Mouse (Mus musculus) heart, postnatal 0 days (tissue): ENCODE measurements at regions not wholly inside any gene's neighbourhood (a gene's known extent, or its start where the extent isn't known, plus 50 kb on each side); places are given as distances from the start of the nearest gene placed in this dataset.

Experiments used
- CTCF ChIP-seq: IDR thresholded peaks from 2 replicates; pipeline ENCODE4 v1.5.1; 2016; ENCODE audit warnings: antibody characterized with exemption, control low read depth, low read depth
- EP300 ChIP-seq: IDR thresholded peaks from 2 replicates; pipeline ENCODE4 v1.6.1; 2016; ENCODE audit warnings: antibody characterized with exemption, low read depth

GRCm38 (mm10) chr14:107051946-107052551, 946.1 kb downstream of the Trim52 start:
- TF ChIP-seq CTCF (no peak), EP300 (no peak)
